Mouse (Mus musculus) 3134 (cell line): ENCODE results near the gene Dpysl4.

ENCODE experiments used
- DNase-seq: peaks from one replicate; pipeline ENCODE4 v3.0.0-alpha.2; 2011; ENCODE audit warnings: low spot score; ENCODE audit not compliant: insufficient read length; ENCODE audit errors: extremely low read depth

Gene Dpysl4

DNA sequence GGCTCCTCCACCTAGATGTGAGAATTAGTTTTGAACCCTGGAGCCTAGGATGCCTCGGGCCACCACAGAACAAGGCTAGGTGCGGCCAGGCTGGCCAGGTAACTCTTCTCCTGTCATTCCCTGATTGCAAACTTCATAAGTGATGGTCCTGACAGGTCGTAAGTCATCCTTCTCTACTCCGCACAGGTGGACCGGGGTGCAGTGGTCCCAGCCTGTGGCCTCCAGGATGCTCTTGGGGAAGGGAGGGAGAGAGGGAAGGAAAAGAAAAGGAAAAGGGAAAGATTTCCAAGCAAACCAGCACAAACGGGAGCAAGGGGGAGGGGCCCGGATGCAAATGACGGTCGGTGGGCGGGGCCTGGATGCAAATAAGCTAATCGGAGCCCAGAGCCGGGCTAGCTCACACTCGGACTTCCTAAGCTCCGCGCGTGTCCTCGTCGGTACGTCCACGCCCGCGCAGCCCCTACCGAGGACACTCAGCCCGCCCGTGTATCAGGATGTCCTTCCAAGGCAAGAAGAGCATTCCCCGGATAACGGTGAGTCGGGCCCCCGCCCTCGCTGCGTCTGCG is at the start of gene Dpysl4:
Gene Dpysl4, plus strand, starts transcription at position 373 of the 566 bp plus-strand sequence.
- DNase-seq = no peak

DNA sequence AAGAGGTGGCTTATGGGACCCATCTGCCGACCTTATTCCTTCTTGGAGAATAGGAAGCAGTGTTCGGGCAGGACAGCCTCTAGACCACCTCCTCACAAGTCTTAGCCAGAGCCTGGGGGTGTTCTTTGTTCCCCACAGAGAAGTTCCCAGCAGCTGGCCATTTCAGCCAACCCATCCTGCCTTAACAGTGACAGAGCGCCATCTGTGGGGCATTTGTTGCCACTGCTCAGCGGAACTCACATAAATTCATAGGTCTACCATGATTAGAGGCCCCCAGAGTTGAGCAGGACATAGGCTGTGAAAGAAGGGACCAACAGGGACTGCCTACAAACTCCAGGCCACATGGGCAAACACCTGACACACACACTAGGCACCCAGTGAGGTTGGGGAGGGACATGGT is 22.4 kb upstream of the Dpysl4 start:
- no peak for DNase-seq

GRCm38 (mm10) chr7:139068182-139068623 is 17.6 kb upstream of the Dpysl4 start:
- peak; percentile 39 for DNase-seq

DNA sequence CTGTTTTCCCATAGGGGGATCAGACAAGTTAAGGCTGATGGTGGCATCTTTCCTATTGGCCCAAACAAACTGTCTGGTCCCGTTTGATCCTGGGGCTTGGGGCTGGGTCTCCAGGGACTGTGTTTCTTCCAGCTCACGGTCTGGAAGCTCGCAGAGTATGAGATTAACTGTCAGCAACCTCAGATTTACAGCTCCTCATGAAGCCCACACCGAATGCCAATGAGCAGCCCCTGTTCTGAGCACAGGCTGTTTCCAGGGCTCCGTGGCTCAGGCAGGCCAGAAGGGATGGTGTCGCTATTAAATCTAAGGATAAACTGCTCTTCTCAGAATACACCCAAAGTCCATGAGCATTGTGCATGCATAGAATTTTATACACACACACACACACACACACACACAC is 11.6 kb upstream of the Dpysl4 start:
- DNase-seq = no peak

DNA sequence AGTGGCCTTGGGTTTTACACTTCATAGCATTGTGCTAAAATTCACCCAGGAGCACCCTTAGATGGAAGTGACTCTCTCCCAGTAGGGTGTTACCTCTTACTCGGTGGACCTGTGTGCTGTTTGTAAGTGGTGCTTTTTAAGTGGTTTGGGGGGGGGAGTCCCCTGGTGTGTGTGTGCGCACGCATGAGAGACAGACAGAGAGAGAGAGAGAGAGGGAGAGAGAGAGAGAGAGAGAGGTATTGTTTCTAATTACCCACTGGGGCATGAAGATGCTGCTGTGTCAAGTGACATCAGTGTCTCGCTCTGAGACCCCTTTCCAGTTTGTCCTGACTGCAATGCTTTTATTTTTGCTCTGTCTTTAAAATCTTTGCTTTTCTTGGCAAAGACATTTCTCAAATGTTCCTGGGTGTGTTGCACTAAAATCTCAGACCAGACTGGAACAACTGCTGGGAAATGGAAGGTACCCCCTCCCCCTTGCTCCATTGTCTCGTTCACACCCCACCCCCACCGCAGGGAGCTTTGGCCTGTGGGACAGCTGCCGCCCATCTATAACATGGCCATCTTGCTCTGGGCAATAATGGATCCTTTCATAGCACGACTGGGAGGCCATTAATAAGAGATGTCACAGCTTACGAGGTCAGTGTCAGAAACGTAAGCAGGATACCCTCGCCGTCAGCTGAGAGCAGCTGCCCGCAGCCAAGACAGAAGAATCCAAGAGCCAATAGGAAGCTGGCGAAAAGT is 10.6 kb upstream of the Dpysl4 start:
- DNase-seq = no peak

DNA sequence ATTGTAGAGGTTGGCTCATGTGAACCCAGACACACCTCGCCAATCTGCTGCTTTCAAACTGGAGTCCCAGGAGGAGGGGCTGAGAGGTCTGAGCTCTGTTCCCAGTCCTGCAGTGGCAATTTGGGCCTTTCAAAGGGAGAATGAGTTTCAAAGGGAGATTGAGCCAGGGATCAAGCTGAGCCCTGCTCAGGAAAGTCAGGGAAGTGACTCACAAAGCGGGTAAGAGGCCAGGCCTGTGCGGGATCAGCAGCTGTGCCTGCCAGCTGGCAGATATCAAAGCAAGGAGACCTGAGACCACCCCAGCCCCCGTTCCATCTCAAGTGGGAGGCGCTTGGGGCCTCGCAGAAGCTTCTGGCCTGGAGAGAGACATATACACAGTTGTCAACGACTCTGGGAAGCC is 8.5 kb upstream of the Dpysl4 start:
- no peak for DNase-seq

DNA sequence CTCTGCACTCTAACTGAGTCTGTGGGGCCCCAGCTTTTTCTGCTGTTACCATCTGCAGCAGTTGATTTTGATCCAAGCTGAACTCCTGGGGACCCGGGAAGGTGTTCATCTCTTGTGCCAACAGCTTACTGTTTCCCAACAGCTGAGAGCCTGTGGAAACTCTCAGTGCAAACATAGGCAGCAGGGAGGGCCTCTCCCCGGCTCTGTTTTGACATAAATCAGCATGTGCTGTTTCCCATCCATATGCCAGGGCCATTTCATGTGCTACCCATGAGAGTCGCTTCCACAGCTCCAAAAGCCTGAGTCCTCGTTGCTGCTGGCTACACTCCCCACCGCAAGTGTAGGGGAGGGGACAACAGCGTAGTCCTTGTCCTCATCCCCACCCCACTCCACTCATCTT is 7.6 kb upstream of the Dpysl4 start:
- no peak for DNase-seq

GRCm38 (mm10) chr7:139079141-139079540 is 6.7 kb upstream of the Dpysl4 start:
- DNase-seq = no peak

GRCm38 (mm10) chr7:139080714-139081113 is 5.1 kb upstream of the Dpysl4 start:
- DNase-seq = no peak

DNA sequence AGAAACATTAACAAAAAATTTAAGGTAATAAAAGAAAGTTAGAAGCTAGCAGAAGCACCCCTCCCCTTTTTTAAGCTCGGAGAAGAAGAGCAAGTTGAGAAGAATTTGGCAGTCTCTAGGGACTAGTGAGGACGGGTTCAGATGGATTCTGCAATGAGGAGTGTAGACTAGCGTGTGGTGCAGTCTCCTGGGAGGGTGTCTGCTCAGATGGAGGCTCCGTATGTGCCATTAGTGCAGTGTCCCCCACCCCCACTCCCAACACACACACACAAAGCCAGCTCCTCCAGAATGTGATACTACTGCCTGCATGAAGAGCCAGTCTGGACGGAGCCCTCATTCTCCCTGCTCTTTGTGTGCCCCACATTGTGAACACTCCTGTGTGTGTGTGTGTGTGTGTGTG is 4.6 kb upstream of the Dpysl4 start:
- DNase-seq = no peak

- no peak for DNase-seq
Measured at GRCm38 (mm10) chr7:139082281-139082680, 3.5 kb upstream of the Dpysl4 start.

- no peak for DNase-seq
Measured at GRCm38 (mm10) chr7:139084316-139084715, 1.5 kb upstream of the Dpysl4 start.

- DNase-seq = no peak
Measured at GRCm38 (mm10) chr7:139086195-139087158, 676 bp downstream of the Dpysl4 start.

- DNase-seq = peak; percentile 43
Measured at GRCm38 (mm10) chr7:139087801-139088200, 2.0 kb downstream of the Dpysl4 start.

- no peak for DNase-seq
Measured at GRCm38 (mm10) chr7:139089892-139090874, 4.4 kb downstream of the Dpysl4 start.

GRCm38 (mm10) chr7:139091681-139092080 is 5.9 kb downstream of the Dpysl4 start:
- DNase-seq = no peak

DNA sequence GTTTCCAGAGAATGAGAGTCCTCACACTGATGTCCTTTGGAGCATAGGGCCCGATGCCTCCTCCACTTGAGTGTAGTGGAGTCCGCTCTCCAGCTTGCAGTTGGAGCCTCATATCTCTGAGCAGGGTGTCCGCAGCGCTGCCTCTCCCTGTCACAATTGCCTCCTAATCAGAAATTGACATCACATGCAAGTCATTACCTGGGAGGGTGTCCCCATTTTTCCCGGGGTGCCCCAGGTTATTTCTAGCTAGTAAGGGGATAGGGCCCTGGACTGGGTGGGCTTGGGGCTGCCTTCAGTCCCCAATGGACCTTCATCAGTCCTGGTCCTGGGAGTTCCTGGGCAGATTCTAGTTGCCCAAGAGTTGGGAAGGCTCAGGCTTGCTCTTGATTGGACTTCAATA is 6.9 kb downstream of the Dpysl4 start:
- no peak for DNase-seq

DNA sequence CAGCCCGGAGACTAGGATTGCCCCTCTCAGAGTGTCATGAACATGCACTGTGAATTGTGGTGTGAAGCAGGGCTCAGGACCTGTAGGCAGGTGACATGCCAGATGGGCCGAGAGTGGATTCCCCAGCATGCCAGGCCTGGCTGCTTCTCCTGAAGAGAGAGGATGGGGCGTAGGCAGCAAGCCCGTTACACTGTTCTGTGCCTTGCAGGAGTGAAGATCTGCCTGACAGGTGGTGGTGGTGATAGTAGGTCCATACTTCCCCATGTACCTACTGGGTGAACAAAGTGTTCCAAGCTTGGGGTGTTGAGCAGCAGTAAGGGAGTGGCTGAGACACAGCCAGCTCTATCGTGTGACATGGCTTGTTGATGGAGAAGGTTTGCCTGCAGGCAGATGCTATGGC is 7.3 kb downstream of the Dpysl4 start:
- no peak for DNase-seq

DNA sequence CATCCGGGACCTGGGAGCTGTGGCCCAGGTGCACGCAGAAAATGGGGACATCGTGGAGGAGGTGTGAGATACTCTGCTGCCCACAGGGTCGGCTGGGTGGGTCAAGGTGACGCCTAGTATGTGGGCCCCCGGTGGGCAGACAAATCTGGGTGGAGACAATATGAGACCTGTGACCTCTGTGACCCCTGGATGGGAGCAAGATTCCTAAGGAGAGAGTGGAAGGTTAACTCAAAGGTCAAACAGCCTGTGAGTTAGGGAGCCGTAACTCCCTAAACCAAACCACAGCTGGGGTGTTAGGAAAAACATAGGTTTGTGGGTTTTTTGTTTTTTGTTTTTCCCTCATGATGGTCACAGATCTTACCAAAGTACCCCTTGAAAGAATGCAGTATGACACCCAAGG is 8.0 kb downstream of the Dpysl4 start:
- DNase-seq = no peak

DNA sequence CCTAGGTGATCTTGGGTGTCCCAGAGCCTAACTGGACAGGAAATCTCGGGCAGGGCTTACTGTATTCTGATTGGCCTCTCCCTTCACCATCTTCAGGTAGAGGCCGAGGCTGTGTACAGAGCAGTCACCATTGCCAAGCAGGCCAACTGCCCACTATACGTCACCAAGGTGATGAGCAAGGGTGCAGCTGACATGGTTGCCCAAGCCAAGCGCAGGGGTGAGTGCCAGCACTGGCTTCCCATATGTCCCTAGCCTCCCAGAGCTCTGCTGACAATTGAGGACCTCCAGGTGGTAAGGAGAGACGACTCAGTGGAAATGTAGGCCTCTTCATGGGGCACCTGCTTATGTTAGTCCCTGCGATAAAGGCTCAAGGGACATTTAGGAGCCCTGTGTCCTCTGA is 9.0 kb downstream of the Dpysl4 start:
- DNase-seq = no peak
